Mouse (Mus musculus): ENCODE data around the gene Tmbim6. TPM values are rescaled to one million over a fixed set of nuclear protein-coding genes. Genes with fewer than 3 reads are reported as not detected.
"Not testable (repeated sequence)": the region's sequence is repeated elsewhere in the genome, so short reads cannot be mapped to it uniquely, and the experiment has no call there.

Tmbim6 gene
- polyA plus RNA-seq, 1 experiment from 2014 or later = 1,126 TPM

- WGBS = 85% methylated on average over 3 of the region's 3 CpGs
- no peak overlapping the region for H3K4me3 ChIP-seq (ENCODE audit: low read depth, low read length)
- no peak overlapping the region for H3K4me2 ChIP-seq (replicated peaks; ENCODE audit: low read depth)
- H3K9me3 ChIP-seq (ENCODE audit: control insufficient read depth) = no peaks in the 10 kb centered on the region
- TF ChIP-seq CTCF (IDR thresholded peaks at IDR 0.05; ENCODE audit: low read depth) = no peak
- ATAC-seq = no peak
- H3K4me1 ChIP-seq (replicated peaks; ENCODE audit: control insufficient read depth, insufficient read depth, low read length) = no peaks in the 10 kb centered on the region
- H3K27me3 ChIP-seq (replicated peaks; ENCODE audit: control insufficient read depth, insufficient read depth, low read length) = no peaks in the 10 kb centered on the region
- H3K27ac ChIP-seq (ENCODE audit: low read depth, low read length) = no peak overlapping the region
- H3K36me3 ChIP-seq (ENCODE audit: control insufficient read depth, insufficient read depth) = no peaks in the 10 kb centered on the region
- H3K9ac ChIP-seq (ENCODE audit: low read depth, low read length) = no peak overlapping the region
These were observed 17.1 kb upstream of the Tmbim6 start for GRCm38 (mm10) chr15:99375581-99375980.

GRCm38 (mm10) chr15:99376240-99376639 is 16.4 kb upstream of the Tmbim6 start:
- Histone ChIP-seq H3K27me3 (replicated peaks; ENCODE audit: control insufficient read depth, insufficient read depth, low read length) (no peaks in the 10 kb centered on the region), H3K27ac (ENCODE audit: low read depth, low read length) (no peak overlapping the region), H3K36me3 (ENCODE audit: control insufficient read depth, insufficient read depth) (no peaks in the 10 kb centered on the region), H3K4me2 (replicated peaks; ENCODE audit: low read depth) (no peak overlapping the region), H3K4me3 (ENCODE audit: low read depth, low read length) (no peak overlapping the region), H3K9ac (ENCODE audit: low read depth, low read length) (no peak overlapping the region), H3K9me3 (ENCODE audit: control insufficient read depth) (no peaks in the 10 kb centered on the region), H3K4me1 (replicated peaks; ENCODE audit: control insufficient read depth, insufficient read depth, low read length) (no peaks in the 10 kb centered on the region)
- 85% methylated on average over 5 of the region's 5 CpGs for WGBS
- no peak for TF ChIP-seq CTCF (IDR thresholded peaks at IDR 0.05; ENCODE audit: low read depth)
- ATAC-seq = no peak

- Histone ChIP-seq H3K27me3 (replicated peaks; ENCODE audit: control insufficient read depth, insufficient read depth, low read length) (no peaks in the 10 kb centered on the region), H3K9ac (ENCODE audit: low read depth, low read length) (no peak overlapping the region), H3K27ac (ENCODE audit: low read depth, low read length) (no peak overlapping the region), H3K36me3 (ENCODE audit: control insufficient read depth, insufficient read depth) (no peaks in the 10 kb centered on the region), H3K9me3 (ENCODE audit: control insufficient read depth) (no peaks in the 10 kb centered on the region), H3K4me2 (replicated peaks; ENCODE audit: low read depth) (no peak overlapping the region), H3K4me3 (ENCODE audit: low read depth, low read length) (no peak overlapping the region), H3K4me1 (replicated peaks; ENCODE audit: control insufficient read depth, insufficient read depth, low read length) (no peaks in the 10 kb centered on the region)
- no peak for TF ChIP-seq CTCF (IDR thresholded peaks at IDR 0.05; ENCODE audit: low read depth)
- ATAC-seq = peak; percentile 62
These were observed 9.8 kb upstream of the Tmbim6 start for GRCm38 (mm10) chr15:99382893-99383292.

- Histone ChIP-seq H3K9me3 (ENCODE audit: control insufficient read depth) (no peaks in the 10 kb centered on the region), H3K36me3 (ENCODE audit: control insufficient read depth, insufficient read depth) (no peaks in the 10 kb centered on the region), H3K27ac (ENCODE audit: low read depth, low read length) (no peak overlapping the region), H3K27me3 (replicated peaks; ENCODE audit: control insufficient read depth, insufficient read depth, low read length) (no peaks in the 10 kb centered on the region), H3K4me3 (ENCODE audit: low read depth, low read length) (no peak overlapping the region), H3K4me2 (replicated peaks; ENCODE audit: low read depth) (no peak overlapping the region), H3K4me1 (replicated peaks; ENCODE audit: control insufficient read depth, insufficient read depth, low read length) (no peaks in the 10 kb centered on the region), H3K9ac (ENCODE audit: low read depth, low read length) (no peak overlapping the region)
- TF ChIP-seq CTCF (IDR thresholded peaks at IDR 0.05; ENCODE audit: low read depth) = no peak
- ATAC-seq = no peak
- WGBS = 60% methylated on average over 6 of the region's 6 CpGs
These were observed 8.6 kb upstream of the Tmbim6 start for GRCm38 (mm10) chr15:99384071-99384470.

- not testable (repeated sequence) for ATAC-seq; H3K27ac ChIP-seq (ENCODE audit: low read depth, low read length); H3K9ac ChIP-seq (ENCODE audit: low read depth, low read length); H3K9me3 ChIP-seq (ENCODE audit: control insufficient read depth); H3K4me3 ChIP-seq (ENCODE audit: low read depth, low read length); H3K4me2 ChIP-seq (replicated peaks; ENCODE audit: low read depth); H3K27me3 ChIP-seq (replicated peaks; ENCODE audit: control insufficient read depth, insufficient read depth, low read length); H3K4me1 ChIP-seq (replicated peaks; ENCODE audit: control insufficient read depth, insufficient read depth, low read length); H3K36me3 ChIP-seq (ENCODE audit: control insufficient read depth, insufficient read depth)
- WGBS = 70% methylated on average over 3 of the region's 3 CpGs
- peak; percentile 56 for TF ChIP-seq CTCF (IDR thresholded peaks at IDR 0.05; ENCODE audit: low read depth)
These were observed 6.6 kb upstream of the Tmbim6 start for GRCm38 (mm10) chr15:99386110-99386509.

- 53% methylated on average over 3 of the region's 3 CpGs for WGBS
- Histone ChIP-seq H3K9ac (ENCODE audit: low read depth, low read length) (no peak overlapping the region), H3K4me1 (replicated peaks; ENCODE audit: control insufficient read depth, insufficient read depth, low read length) (no peaks in the 10 kb centered on the region), H3K4me2 (replicated peaks; ENCODE audit: low read depth) (no peak overlapping the region), H3K27me3 (replicated peaks; ENCODE audit: control insufficient read depth, insufficient read depth, low read length) (no peaks in the 10 kb centered on the region), H3K9me3 (ENCODE audit: control insufficient read depth) (no peaks in the 10 kb centered on the region), H3K27ac (ENCODE audit: low read depth, low read length) (no peak overlapping the region), H3K4me3 (ENCODE audit: low read depth, low read length) (no peak overlapping the region), H3K36me3 (ENCODE audit: control insufficient read depth, insufficient read depth) (no peaks in the 10 kb centered on the region)
- ATAC-seq = peak; percentile 47
- no peak for TF ChIP-seq CTCF (IDR thresholded peaks at IDR 0.05; ENCODE audit: low read depth)
These were observed 5.9 kb upstream of the Tmbim6 start for GRCm38 (mm10) chr15:99386796-99387195.

GRCm38 (mm10) chr15:99387976-99388375 is 4.7 kb upstream of the Tmbim6 start:
- H3K4me2 ChIP-seq (replicated peaks; ENCODE audit: low read depth) = no peak overlapping the region
- no peak for TF ChIP-seq CTCF (IDR thresholded peaks at IDR 0.05; ENCODE audit: low read depth)
- H3K9ac ChIP-seq (ENCODE audit: low read depth, low read length) = no peak overlapping the region
- no peak for ATAC-seq
- H3K36me3 ChIP-seq (ENCODE audit: control insufficient read depth, insufficient read depth) = no peaks in the 10 kb centered on the region
- H3K9me3 ChIP-seq (ENCODE audit: control insufficient read depth) = no peaks in the 10 kb centered on the region
- WGBS = 82% methylated on average over 4 of the region's 4 CpGs
- H3K27me3 ChIP-seq (replicated peaks; ENCODE audit: control insufficient read depth, insufficient read depth, low read length) = no peaks in the 10 kb centered on the region
- H3K4me1 ChIP-seq (replicated peaks; ENCODE audit: control insufficient read depth, insufficient read depth, low read length) = 0 out of 2 replicates have a peak, but pooled peaks cover 3% of the 10 kb centered on the region
- no peak overlapping the region for H3K27ac ChIP-seq (ENCODE audit: low read depth, low read length)
- H3K4me3 ChIP-seq (ENCODE audit: low read depth, low read length) = no peak overlapping the region
